Mouse (Mus musculus): ENCODE measurements at regions not wholly inside any gene's neighbourhood (a gene's known extent, or its start where the extent isn't known, plus 50 kb on each side); places are given as distances from the start of the nearest gene placed in this dataset.

GRCm38 (mm10) chr2:72616412-72616811, 140.5 kb downstream of the Cdca7 start:
- intact Hi-C loops (cut with DNase I) = loop anchor here (5.0 to 10.0 kb wide), 2 partner anchors 44 to 62 kb away; no protein-coding TSS in a partner anchor
- no peaks in the 10 kb centered on the region; the same call in 1 of the 2 replicates for H3K4me1 ChIP-seq (ENCODE audit: control insufficient read depth, insufficient read depth, low read length)
- no peak overlapping the region for H3K27ac ChIP-seq

GRCm38 (mm10) chr2:72619446-72619845, 143.5 kb downstream of the Cdca7 start:
- no peak for TF ChIP-seq CTCF (IDR thresholded peaks at IDR 0.05)
- Histone ChIP-seq H3K27ac (peak overlapping the region; percentile 21; the same call in 1 of the 2 replicates), H3K9ac (ENCODE audit: low read depth, low read length) (no peak overlapping the region), H3K79me2 (replicated peaks; ENCODE audit: control insufficient read depth, insufficient read depth, low read length) (no peaks in the 10 kb centered on the region), H3K4me1 (ENCODE audit: control insufficient read depth, insufficient read depth, low read length) (no peaks in the 10 kb centered on the region), H3K4me3 (no peak overlapping the region), H3K36me3 (ENCODE audit: control insufficient read depth, insufficient read depth, low read length) (no peaks in the 10 kb centered on the region), H3K27me3 (ENCODE audit: control insufficient read depth, insufficient read depth, low read length) (no peaks in the 10 kb centered on the region)
- 51% methylated on average over 4 of the region's 4 CpGs for WGBS
- intact Hi-C loops (cut with DNase I) = loop anchor here (5.0 to 10.0 kb wide), 2 partner anchors 47 to 65 kb away; no protein-coding TSS in a partner anchor
- DNase-seq = peak in 1 of 2 experiments; percentile 35

More at GRCm38 (mm10) chr2:72616412-72616811, 140.5 kb downstream of the Cdca7 start:
- TF ChIP-seq EP300 (IDR thresholded peaks at IDR 0.05; ENCODE audit: insufficient read depth, low read depth, low read length) = no peak
- TF ChIP-seq CTCF (IDR thresholded peaks at IDR 0.05) = no peak
- no peak for TF ChIP-seq POLR2A (IDR thresholded peaks at IDR 0.05; ENCODE audit: insufficient read depth, low read depth, low read length)
- no peaks in the 10 kb centered on the region for H3K79me2 ChIP-seq (replicated peaks; ENCODE audit: control insufficient read depth, insufficient read depth, low read length)
- H3K9ac ChIP-seq (ENCODE audit: low read depth, low read length) = no peak overlapping the region
- H3K36me3 ChIP-seq (ENCODE audit: control insufficient read depth, insufficient read depth, low read length) = no peaks in the 10 kb centered on the region
- H3K27me3 ChIP-seq (ENCODE audit: control insufficient read depth, insufficient read depth, low read length) = no peaks in the 10 kb centered on the region
- no peak overlapping the region for H3K4me3 ChIP-seq
- DNase-seq = no peak

GRCm38 (mm10) chr2:72620182-72620652, 144.3 kb downstream of the Cdca7 start:
- no peaks in the 10 kb centered on the region for H3K4me1 ChIP-seq (ENCODE audit: control insufficient read depth, insufficient read depth, low read length)
- H3K27me3 ChIP-seq (ENCODE audit: control insufficient read depth, insufficient read depth, low read length) = no peaks in the 10 kb centered on the region
- H3K79me2 ChIP-seq (replicated peaks; ENCODE audit: control insufficient read depth, insufficient read depth, low read length) = no peaks in the 10 kb centered on the region
- H3K27ac ChIP-seq = peak overlapping the region; percentile 21; the same call in 1 of the 2 replicates
- intact Hi-C loops (cut with DNase I) = no loop called here
- TF ChIP-seq EP300 (IDR thresholded peaks at IDR 0.05; ENCODE audit: insufficient read depth, low read depth, low read length) (no peak), POLR2A (IDR thresholded peaks at IDR 0.05; ENCODE audit: insufficient read depth, low read depth, low read length) (no peak), CTCF (IDR thresholded peaks at IDR 0.05) (peak; percentile 46)
- DNase-seq = no peak
- H3K9ac ChIP-seq (ENCODE audit: low read depth, low read length) = no peak overlapping the region
- no peaks in the 10 kb centered on the region for H3K36me3 ChIP-seq (ENCODE audit: control insufficient read depth, insufficient read depth, low read length)
- WGBS = 12% methylated on average over 9 of the region's 9 CpGs
- H3K4me3 ChIP-seq = no peak overlapping the region

- Histone ChIP-seq H3K27ac (no peak overlapping the region), H3K27me3 (ENCODE audit: control insufficient read depth, insufficient read depth, low read length) (no peaks in the 10 kb centered on the region), H3K4me3 (no peak overlapping the region), H3K36me3 (ENCODE audit: control insufficient read depth, insufficient read depth, low read length) (no peaks in the 10 kb centered on the region), H3K4me1 (ENCODE audit: control insufficient read depth, insufficient read depth, low read length) (no peaks in the 10 kb centered on the region), H3K79me2 (replicated peaks; ENCODE audit: control insufficient read depth, insufficient read depth, low read length) (no peaks in the 10 kb centered on the region), H3K9ac (ENCODE audit: low read depth, low read length) (no peak overlapping the region)
- TF ChIP-seq EP300 (IDR thresholded peaks at IDR 0.05; ENCODE audit: insufficient read depth, low read depth, low read length) (no peak), POLR2A (IDR thresholded peaks at IDR 0.05; ENCODE audit: insufficient read depth, low read depth, low read length) (no peak), CTCF (IDR thresholded peaks at IDR 0.05) (no peak)
- no peak for DNase-seq
- intact Hi-C loops (cut with DNase I) = no loop called here
- 46% methylated on average over 3 of the region's 3 CpGs for WGBS
Observed at GRCm38 (mm10) chr2:72627915-72628314, 152.0 kb downstream of the Cdca7 start.

GRCm38 (mm10) chr2:72628626-72629470, 152.9 kb downstream of the Cdca7 start:
- Histone ChIP-seq H3K27ac (no peak overlapping the region), H3K36me3 (ENCODE audit: control insufficient read depth, insufficient read depth, low read length) (no peaks in the 10 kb centered on the region), H3K27me3 (ENCODE audit: control insufficient read depth, insufficient read depth, low read length) (no peaks in the 10 kb centered on the region), H3K4me3 (no peak overlapping the region), H3K79me2 (replicated peaks; ENCODE audit: control insufficient read depth, insufficient read depth, low read length) (no peaks in the 10 kb centered on the region), H3K9ac (ENCODE audit: low read depth, low read length) (no peak overlapping the region), H3K4me1 (ENCODE audit: control insufficient read depth, insufficient read depth, low read length) (no peaks in the 10 kb centered on the region)
- WGBS = 46% methylated on average over 16 of the region's 16 CpGs
- DNase-seq = no peak
- TF ChIP-seq EP300 (IDR thresholded peaks at IDR 0.05; ENCODE audit: insufficient read depth, low read depth, low read length) (no peak), CTCF (IDR thresholded peaks at IDR 0.05) (no peak), POLR2A (IDR thresholded peaks at IDR 0.05; ENCODE audit: insufficient read depth, low read depth, low read length) (no peak)
- intact Hi-C loops (cut with DNase I) = no loop called here
